Mouse (Mus musculus) stomach, embryonic 14.5 days (tissue): ENCODE data around the gene Uqcrh. TPM values are rescaled to one million over a fixed set of nuclear protein-coding genes. Genes with fewer than 3 reads are reported as not detected.

Experiments used
- ATAC-seq: fragments of 200-750 bp; cut with Nextera tagmentation; 2 replicates; pipeline ENCODE4 v1.8.0; 2017; ENCODE audit warnings: low read depth, moderate TSS enrichment; ENCODE audit not compliant: insufficient number of reproducible peaks, insufficient read depth, low FRiP score
- H3K27ac ChIP-seq: fragments of 300-500 bp; sonication (generic); 2 replicates; pipeline ENCODE4 v1.5.1; 2014; ENCODE audit warnings: mild to moderate bottlenecking, low read length, moderate library complexity, mixed read lengths
- H3K27me3 ChIP-seq: fragments of 300-500 bp; sonication (generic); 2 replicates; pipeline ENCODE4 v1.6.1; 2014; ENCODE audit warnings: low read length, control low read depth, mixed read lengths; ENCODE audit not compliant: control insufficient read depth, insufficient read depth
- H3K36me3 ChIP-seq: fragments of 300-500 bp; sonication (generic); 2 replicates; pipeline ENCODE4 v1.6.1; 2014; ENCODE audit warnings: mild to moderate bottlenecking, control low read depth, low read length, moderate library complexity, mixed read lengths; ENCODE audit not compliant: control insufficient read depth, insufficient read depth
- H3K4me1 ChIP-seq: fragments of 300-500 bp; sonication (generic); 2 replicates; pipeline ENCODE4 v1.6.1; 2014; ENCODE audit warnings: low read length, control low read depth, mixed read lengths; ENCODE audit not compliant: control insufficient read depth, insufficient read depth
- H3K4me2 ChIP-seq: fragments of 300-500 bp; sonication (generic); replicated peaks from 2 replicates; pipeline ENCODE4 v1.6.1; 2014; ENCODE audit warnings: low read depth, low read length, control low read depth
- H3K4me3 ChIP-seq: fragments of 300-500 bp; sonication (generic); 2 replicates; pipeline ENCODE4 v1.5.1; 2014; ENCODE audit warnings: low read depth, low read length, control low read depth
- H3K9ac ChIP-seq: fragments of 300-500 bp; sonication (generic); replicated peaks from 2 replicates; pipeline ENCODE4 v1.6.1; 2014; ENCODE audit warnings: low read depth, mild to moderate bottlenecking, control low read depth, low read length, moderate library complexity, mixed read lengths
- H3K9me3 ChIP-seq: fragments of 300-500 bp; sonication (generic); 2 replicates; pipeline ENCODE4 v1.6.1; 2016; ENCODE audit warnings: low read depth, low read length, control low read depth; ENCODE audit not compliant: control insufficient read depth
- whole genome bisulfite sequencing: fragments of 180-500 bp; shearing (Covaris S2); extraction: QIAGEN DNeasy Blood & Tissue Kit; methylation state at CpG from one replicate; pipeline ENCODE4 v1.1.7; 2014; 5-methylcytosine and 5-hydroxymethylcytosine counted together
- polyA plus RNA-seq: library from polyadenylated mRNA; unstranded; fragments of >200 nt; fragmentation: Nextera tagmentation; extraction: Ambion mirVana; gene quantifications from 2 replicates; pipeline ENCODE4 v1.2.1, GENCODE M21; 2014

The Uqcrh gene
- polyA plus RNA-seq, 1 experiment from 2014 or later = 565 TPM

- Histone ChIP-seq H3K4me1 (peaks cover 10% of the 10 kb centered on the region; the same call in 1 of the 2 replicates), H3K27me3 (no peaks in the 10 kb centered on the region), H3K36me3 (peaks cover 28% of the 10 kb centered on the region), H3K4me3 (no peak overlapping the region), H3K9me3 (no peaks in the 10 kb centered on the region), H3K4me2 (no peak overlapping the region), H3K27ac (no peak overlapping the region), H3K9ac (no peak overlapping the region)
- 75% methylated on average over 6 of the region's 6 CpGs for WGBS
- no peak for ATAC-seq
Measured at GRCm38 (mm10) chr4:116070116-116070515, 4.8 kb downstream of the Uqcrh start.

GRCm38 (mm10) chr4:116063855-116064254 is 11.0 kb downstream of the Uqcrh start:
- H3K4me3 ChIP-seq = no peak overlapping the region
- H3K4me2 ChIP-seq = no peak overlapping the region
- H3K27me3 ChIP-seq = no peaks in the 10 kb centered on the region
- no peak overlapping the region for H3K9ac ChIP-seq
- no peaks in the 10 kb centered on the region for H3K4me1 ChIP-seq
- no peaks in the 10 kb centered on the region for H3K9me3 ChIP-seq
- 37% methylated on average over 1 of the region's 1 CpGs for WGBS
- H3K27ac ChIP-seq = no peak overlapping the region
- ATAC-seq = no peak
- peaks cover 14% of the 10 kb centered on the region for H3K36me3 ChIP-seq

- H3K27me3 ChIP-seq = no peaks in the 10 kb centered on the region
- no peaks in the 10 kb centered on the region for H3K36me3 ChIP-seq
- no peak overlapping the region for H3K9ac ChIP-seq
- H3K4me1 ChIP-seq = no peaks in the 10 kb centered on the region
- no peak overlapping the region for H3K27ac ChIP-seq
- H3K4me2 ChIP-seq = no peak overlapping the region
- peak; percentile 58; the same call in 1 of the 2 replicates for ATAC-seq
- no peak overlapping the region for H3K4me3 ChIP-seq
- H3K9me3 ChIP-seq = no peaks in the 10 kb centered on the region
- 80% methylated on average over 5 of the region's 5 CpGs for WGBS
Measured at GRCm38 (mm10) chr4:116059012-116059726, 15.7 kb downstream of the Uqcrh start.

- Histone ChIP-seq H3K4me2 (no peak overlapping the region), H3K9me3 (no peaks in the 10 kb centered on the region), H3K4me3 (no peak overlapping the region), H3K27me3 (no peaks in the 10 kb centered on the region), H3K4me1 (0 out of 2 replicates have a peak, but pooled peaks cover 2% of the 10 kb centered on the region), H3K36me3 (no peaks in the 10 kb centered on the region), H3K9ac (no peak overlapping the region), H3K27ac (no peak overlapping the region)
- no peak for ATAC-seq
- 0% methylated on average over 1 of the region's 1 CpGs for WGBS
Measured at GRCm38 (mm10) chr4:116057559-116057958, 17.3 kb downstream of the Uqcrh start.

- Histone ChIP-seq H3K4me2 (peak within 1 kb of the TSS; percentile 86), H3K9ac (peak within 1 kb of the TSS; percentile 41), H3K9me3 (no peaks in the 10 kb centered on the region), H3K4me1 (0 out of 2 replicates have a peak, but pooled peaks cover 6% of the 10 kb centered on the region), H3K27me3 (no peaks in the 10 kb centered on the region), H3K36me3 (0 out of 2 replicates have a peak, but pooled peaks cover under 1% of the 10 kb centered on the region), H3K4me3 (peak within 1 kb of the TSS; percentile 53), H3K27ac (peak within 1 kb of the TSS; percentile 91)
- WGBS = under 1% methylated on average over 35 of the region's 35 CpGs
- ATAC-seq = peak; percentile 97
Measured at GRCm38 (mm10) chr4:116053399-116053961, 21.4 kb downstream of the Uqcrh start, which contains the start of gene Nsun4. TSS of gene Nsun4 (minus strand) at chr4:116053876.

GRCm38 (mm10) chr4:116052526-116053293 is 22.2 kb downstream of the Uqcrh start:
- WGBS = 5% methylated on average over 22 of the region's 22 CpGs
- Histone ChIP-seq H3K36me3 (0 out of 2 replicates have a peak, but pooled peaks cover 6% of the 10 kb centered on the region), H3K4me3 (peak overlapping the region; percentile 53), H3K4me1 (0 out of 2 replicates have a peak, but pooled peaks cover 6% of the 10 kb centered on the region), H3K9ac (peak overlapping the region; percentile 41), H3K27me3 (no peaks in the 10 kb centered on the region), H3K4me2 (peak overlapping the region; percentile 86), H3K27ac (peak overlapping the region; percentile 91), H3K9me3 (no peaks in the 10 kb centered on the region)
- peak; percentile 49; the same call in 1 of the 2 replicates for ATAC-seq

- H3K9ac ChIP-seq = no peak overlapping the region
- no peak overlapping the region for H3K4me2 ChIP-seq
- no peaks in the 10 kb centered on the region for H3K27me3 ChIP-seq
- H3K9me3 ChIP-seq = no peaks in the 10 kb centered on the region
- H3K27ac ChIP-seq = no peak overlapping the region
- no peak for ATAC-seq
- WGBS = 78% methylated on average over 3 of the region's 3 CpGs
- no peak overlapping the region for H3K4me3 ChIP-seq
- H3K36me3 ChIP-seq = peaks cover 13% of the 10 kb centered on the region; the same call in 1 of the 2 replicates
- H3K4me1 ChIP-seq = 0 out of 2 replicates have a peak, but pooled peaks cover 6% of the 10 kb centered on the region
Measured at GRCm38 (mm10) chr4:116049211-116049610, 25.7 kb downstream of the Uqcrh start.
